Mouse (Mus musculus): ENCODE measurements around the gene Slc4a3.
A peak's percentile ranks its signal among the peaks of the same experiment; 100 is the strongest.

DNA sequence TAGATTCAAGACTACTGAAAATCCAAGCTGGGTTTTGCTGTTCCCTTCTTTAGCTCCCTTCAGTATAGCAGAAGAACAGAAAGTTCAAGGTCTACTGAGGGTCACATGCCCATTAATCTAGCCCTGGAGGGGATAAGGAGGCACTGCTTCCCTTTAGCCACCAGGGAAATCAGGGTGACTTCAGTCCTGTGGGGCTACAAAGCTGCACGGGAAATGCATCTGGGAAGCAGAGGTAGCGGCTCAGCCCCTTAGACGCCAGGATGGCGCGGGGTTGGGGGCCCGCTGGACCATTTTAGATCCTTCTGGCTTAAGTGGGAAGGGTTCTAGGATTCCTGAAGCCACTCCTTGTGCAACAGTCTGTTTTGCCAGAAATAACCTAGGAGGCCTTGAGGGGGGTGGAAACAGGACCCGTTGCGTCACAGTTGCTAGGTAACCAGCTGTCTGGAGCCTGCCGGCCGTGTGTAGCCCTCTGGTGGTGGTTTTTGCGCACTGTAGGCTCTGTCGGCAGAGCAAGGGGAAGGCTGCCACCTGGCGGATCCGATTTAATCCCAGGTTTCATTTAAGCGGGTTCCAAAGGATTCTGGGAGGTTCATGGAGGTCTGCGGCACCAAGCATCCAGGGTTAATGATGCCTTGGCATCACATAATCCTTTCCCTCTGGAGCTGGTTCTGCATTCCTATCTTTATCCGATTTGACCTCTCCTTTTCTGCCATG, 13.3 kb downstream of the Slc4a3 start:
- TF ChIP-seq CTCF (IDR thresholded peaks at IDR 0.05; ENCODE audit: control insufficient read depth, insufficient read depth, insufficient replicate concordance, low read depth, low read length): peak; percentile 93
- no peak for TF ChIP-seq POLR2A (IDR thresholded peaks at IDR 0.05; ENCODE audit: control insufficient read depth, low read depth, low read length)
